Mouse (Mus musculus) retina, postnatal 7 days (tissue): ENCODE measurements at regions not wholly inside any gene's neighbourhood (a gene's known extent, or its start where the extent isn't known, plus 50 kb on each side); places are given as distances from the start of the nearest gene placed in this dataset.
A peak's percentile ranks its signal among the peaks of the same experiment; 100 is the strongest.

Experiments
- DNase-seq: peaks from one replicate; pipeline ENCODE4 v3.0.0-alpha.2; 2012; ENCODE audit warnings: low read depth, low spot score

DNA sequence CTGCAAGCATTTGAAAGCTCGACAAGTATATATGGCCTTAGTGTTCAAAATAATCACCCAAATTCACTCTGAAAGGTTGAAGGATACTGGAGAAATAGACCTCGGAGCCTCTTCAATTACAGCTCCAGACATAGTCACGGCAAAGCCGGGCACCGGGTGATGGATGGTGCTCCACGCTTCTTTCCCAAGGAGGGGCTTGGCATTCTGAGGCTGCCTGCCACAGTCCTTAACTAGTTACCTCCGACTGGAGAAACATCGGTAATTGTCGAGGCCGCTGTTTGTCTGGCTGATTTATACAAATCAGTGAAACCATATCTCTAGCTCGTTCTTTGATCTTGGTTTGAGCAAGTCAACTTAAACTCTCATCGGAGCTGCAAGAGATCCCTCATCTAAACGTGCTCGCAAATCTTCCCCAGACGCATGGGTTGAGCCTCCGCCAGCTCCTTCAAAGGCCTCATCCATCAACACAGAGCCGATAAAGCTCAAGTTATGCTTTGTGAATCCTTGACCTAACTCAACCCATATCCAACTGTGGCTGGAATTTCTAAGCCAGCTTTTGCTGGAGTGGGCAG is 145.4 kb upstream of the Stx16 start:
- no peak for DNase-seq

DNA sequence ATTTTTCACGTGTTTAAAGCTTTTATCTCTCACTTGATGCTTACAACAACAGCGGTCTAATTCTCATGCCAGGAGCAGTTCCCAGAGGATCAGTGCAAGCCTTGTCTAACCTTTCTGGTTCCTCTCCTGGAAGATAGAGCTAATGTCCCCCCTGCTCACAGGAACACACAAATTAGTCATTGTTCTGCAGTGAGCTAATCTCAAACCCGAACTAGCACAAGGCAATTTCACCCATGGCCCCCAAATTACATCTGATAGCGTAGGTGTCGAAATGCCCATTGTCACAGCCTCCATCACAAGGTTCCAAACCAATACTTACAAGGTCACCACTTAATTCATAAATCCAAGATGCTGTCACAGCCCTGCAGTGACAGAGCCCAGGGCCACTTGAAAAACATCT is 140.4 kb upstream of the Stx16 start:
- no peak for DNase-seq

DNA sequence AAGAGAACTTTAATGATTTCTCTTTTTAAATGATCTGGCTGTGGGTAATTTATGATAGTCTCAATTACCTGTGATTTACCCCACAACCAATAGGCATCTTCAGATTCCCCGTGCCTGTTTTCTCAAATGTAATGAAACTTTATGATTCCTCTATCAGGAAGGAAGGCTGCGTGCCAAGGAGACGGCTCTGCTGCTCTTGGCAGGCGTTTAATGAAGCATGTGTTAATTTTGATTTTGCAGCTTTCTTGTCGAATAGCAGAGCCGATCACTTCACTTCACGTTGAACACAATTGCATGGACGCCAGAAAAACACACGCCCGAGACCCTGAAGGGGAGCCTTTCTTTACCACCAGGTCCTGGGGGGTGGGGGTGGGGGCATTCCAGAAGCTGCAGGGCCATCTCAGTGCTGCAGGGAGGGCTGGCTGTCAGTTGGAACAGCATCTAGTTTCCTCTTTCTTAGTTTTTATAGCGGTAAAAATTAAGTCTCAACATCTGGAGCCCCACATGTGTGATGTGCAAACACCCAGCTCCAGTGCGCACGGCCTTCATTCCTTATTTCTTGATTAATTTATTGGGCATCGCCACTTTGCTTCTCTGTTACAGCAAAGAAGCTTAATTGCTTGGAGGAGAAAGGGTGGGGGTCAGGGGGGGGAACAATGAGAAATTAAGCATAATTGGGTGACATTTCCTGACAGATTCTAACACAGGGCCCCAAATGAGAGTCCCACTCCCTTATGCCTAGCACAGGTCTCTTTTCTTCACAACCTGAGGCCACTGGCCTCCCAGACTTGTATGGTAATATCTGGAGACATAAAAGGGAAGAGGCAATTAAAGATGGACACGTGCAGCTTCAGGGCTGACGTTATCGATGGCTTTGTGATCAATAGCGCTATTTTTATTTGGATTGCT is 138.3 kb upstream of the Stx16 start:
- DNase-seq: no peak

DNA sequence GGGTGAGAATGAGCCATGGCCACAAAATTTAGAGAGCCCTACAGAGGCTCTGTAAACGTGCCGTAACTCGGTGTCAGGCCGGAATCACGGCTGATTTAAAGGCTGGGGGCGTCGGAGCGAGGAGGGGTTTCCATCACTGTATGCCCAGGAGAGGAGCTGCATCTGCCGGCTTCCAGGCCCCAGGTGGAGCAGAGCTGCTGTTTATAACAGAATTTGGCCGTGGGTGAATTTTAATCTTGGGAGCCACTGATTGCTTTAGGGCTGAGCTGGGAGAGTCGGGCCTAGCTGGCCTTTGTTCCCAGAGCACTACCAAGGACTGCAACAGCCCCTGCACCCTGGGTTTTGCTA is 137.7 kb upstream of the Stx16 start:
- DNase-seq: no peak

GRCm38 (mm10) chr2:173945441-173945840 is 130.7 kb upstream of the Stx16 start:
- no peak for DNase-seq

GRCm38 (mm10) chr2:173948586-173948985 is 127.5 kb upstream of the Stx16 start:
- DNase-seq: no peak

DNA sequence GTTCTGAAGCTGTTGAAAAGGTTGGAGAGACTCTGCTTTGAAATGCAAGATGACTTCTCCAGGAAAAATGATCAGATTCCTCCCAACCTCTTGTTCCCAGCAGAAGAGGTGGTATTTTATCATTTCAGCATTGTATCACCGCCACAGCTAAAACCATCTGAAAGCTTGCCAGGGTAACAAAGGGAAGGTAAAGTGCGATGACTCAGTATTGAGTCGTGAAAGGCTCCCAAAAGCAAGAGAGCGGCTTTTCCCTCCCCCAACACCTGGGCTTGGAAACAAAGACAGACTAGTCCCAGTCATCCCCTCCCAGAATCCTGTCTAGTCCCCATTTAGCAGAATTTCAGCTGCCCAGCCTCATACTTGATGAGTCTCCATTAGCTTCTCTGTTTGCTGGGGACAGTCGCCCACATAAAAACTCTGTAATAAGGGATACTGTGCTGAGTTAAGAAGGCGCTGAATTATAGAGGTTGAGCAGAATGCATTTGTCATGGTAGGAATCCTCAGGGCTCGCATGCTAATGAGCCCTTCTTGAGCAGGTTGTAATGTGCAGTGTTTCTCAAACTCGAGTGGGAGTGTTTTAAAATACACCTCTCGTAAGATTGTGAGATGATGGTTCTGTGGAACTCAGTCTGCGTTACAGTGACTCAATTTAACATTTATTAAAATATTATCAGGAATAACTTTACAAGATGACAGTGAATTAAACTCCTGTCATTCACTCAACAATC is 125.8 kb upstream of the Stx16 start:
- DNase-seq: no peak

DNA sequence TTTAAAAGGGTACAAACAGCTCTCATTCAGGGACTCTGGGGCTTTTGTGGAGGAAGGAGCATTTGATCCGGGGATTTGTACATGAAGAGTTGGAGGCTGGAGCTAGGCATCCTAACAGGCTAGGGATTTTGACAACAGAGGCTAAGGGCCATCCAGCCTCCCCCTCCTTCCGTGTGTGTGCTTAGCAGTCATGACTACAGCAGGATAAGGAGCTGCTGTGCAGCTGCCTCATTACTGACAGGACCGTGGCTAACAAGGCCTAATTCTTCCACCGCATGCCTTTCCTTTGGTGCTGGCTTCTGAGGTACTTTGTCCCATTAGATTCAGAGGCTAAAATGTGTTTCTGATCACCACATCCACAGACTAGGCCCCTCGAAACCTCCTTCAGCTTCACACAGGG is 110.0 kb upstream of the Stx16 start:
- DNase-seq: peak; percentile 2

DNA sequence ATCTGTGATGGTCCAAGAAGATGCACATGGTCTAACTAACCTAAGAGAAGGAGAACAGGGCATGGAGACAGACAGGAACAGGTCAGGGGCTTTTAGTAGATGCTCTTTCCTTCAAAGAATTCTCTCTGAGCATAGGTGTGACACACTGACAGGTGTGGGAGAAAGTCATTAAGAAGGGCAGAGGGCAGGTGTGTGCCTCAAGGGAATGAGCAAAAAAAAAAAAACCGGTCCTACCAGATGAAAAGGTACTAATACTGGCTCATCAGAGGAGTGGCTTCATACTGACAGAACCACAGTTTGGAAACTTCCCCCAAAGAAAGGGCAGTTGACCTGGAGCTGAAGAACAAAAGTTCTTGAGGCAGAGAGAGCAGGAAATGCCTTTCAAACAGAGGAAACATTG is 105.3 kb upstream of the Stx16 start:
- no peak for DNase-seq

DNA sequence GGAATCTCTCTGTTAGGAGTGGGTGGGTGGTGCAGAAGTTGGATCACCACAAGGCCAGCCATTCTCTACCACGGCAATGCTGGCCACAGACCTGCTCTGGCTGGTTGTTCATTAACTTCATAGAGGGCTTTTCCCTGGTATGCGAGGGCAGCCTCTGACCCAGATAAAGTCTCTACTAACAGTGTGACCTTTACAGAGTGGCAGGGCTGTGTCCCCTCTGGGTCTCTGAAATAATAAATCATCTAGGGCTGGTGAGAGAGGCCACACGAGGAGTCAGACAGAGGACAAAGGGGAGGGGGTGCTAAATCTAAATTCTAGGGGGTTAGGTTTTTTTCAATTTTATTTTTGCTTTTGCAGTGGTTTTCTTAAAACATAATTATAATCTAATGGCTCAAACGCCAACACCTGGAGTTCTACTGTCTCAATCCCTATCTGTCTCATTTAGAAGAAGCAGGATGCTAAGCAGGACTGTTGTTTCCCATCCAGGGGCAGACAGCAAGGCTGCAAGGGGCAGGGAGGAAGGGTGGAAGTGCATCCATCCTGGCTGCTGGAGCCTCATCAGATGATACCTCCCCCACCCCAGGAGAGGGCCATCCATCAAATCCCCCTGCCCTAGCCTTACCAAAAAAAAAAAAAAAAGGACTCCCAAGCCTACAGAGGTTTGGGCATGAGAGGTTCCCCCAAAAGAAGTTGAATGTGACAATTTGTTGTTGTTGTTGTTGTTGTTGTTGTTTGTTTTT is 99.6 kb upstream of the Stx16 start:
- no peak for DNase-seq

DNA sequence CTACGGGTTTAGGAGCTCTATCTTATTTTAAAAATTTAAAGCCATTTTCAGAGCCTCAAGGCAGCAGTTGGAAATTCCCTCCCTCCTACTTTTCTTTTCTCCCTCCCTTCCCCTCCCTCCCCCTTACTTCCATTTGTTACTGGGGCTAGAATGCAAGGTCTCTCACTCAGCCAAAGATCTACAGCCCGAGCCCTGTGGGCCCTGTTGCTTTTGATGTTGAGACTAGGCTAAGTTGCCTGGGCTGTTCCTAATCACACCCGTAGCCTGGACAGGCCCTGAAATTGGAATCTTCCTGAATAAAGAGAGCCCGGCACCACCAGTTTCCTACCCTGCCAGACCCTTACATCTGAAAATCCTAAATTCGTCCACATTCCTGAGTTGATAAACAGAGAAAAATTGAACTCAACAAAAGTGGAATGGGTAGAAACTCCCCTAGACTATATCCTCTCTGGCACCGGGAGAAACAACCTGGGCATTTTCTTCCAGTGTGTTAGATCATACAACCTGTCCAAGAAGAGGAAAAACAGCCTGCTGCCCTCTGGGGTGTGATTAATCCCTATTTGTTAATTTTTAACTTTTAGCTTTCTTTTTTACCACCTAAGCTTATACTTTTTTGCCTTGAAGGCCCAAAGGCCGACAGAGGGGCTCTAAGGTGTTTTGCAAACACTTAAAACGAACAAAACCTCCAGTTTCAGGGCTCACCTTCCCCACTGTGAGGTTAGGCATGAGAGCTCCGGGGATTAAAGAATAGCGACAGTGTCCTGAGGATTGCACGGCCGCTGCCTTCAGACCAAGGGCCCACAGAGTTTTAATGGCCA is 98.7 kb upstream of the Stx16 start:
- DNase-seq: no peak

DNA sequence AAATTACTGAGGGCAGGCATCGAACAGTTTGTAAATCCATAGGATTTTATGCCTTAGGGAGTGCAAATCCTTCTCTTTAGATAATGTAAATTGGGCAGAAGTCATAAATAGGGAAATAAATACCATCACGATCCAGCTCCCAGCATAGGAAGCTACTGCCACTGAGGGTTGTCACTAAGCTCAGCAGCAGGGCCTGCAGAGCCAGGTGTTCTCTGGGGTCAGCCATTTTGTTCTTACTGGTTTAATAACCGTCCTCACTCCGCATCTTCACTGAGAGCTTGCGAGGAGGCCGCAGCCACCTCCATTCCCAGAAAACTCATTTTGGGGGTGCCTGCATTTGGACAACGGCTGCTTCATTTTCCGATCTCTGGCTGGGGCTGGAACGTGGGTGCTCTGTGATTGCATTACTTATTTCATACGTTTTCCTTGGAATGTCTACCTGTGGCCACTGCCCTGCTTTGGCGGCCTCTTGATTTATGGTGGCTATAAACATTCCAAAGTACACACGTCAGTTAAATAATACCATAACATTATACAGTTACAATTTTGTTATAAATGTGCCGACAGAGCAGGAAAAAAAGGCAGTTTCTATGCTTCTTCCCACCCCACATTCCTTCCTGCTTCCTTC is 97.9 kb upstream of the Stx16 start:
- no peak for DNase-seq

GRCm38 (mm10) chr2:173981036-173981435 is 95.1 kb upstream of the Stx16 start:
- no peak for DNase-seq

GRCm38 (mm10) chr2:173987516-173987915 is 88.6 kb upstream of the Stx16 start:
- no peak for DNase-seq

- no peak for DNase-seq
Measured at GRCm38 (mm10) chr2:173987921-173988320, 88.2 kb upstream of the Stx16 start.

- no peak for DNase-seq
Measured at GRCm38 (mm10) chr2:173988641-173989336, 87.3 kb upstream of the Stx16 start.

- DNase-seq: no peak
Measured at GRCm38 (mm10) chr2:173990664-173991063, 85.4 kb upstream of the Stx16 start.

DNA sequence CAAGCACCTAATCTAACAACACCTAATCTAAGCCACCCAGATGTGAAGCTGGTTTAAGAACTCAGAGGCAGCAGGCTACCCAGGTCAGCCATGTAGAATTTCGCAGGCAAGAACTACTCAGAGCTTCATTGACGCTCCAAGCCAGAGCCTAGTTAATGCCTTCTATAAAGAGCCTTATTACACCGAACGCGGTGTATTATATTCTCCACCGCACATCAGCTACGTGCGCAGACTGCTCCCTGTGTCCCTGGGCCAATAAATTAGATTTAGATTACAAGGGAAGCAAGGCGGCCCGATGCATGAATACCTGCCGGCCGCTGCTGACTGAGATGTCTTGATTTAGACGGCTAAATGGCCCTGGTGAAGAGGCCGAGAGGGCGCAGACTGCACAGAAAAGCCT is 84.7 kb upstream of the Stx16 start:
- DNase-seq: no peak

DNA sequence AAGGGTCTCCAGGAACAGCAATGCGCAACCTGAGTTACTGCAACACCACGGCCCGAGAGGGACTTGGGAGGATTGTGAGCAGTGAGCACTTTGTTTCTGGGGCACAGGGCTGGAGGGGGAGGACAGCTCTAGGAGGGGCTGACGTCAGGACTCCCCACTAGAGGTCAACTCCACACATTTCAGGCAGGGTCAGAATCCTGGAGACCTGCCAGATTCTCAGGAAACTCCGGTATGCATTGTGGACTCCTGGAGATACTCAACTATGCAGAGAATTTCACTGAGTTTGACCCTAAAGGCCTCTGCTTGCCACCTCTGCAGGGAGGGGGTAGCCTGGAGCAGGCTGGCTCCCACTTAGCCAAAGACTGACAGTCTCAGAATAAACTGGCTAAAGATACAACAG is 84.1 kb upstream of the Stx16 start:
- no peak for DNase-seq

GRCm38 (mm10) chr2:173993431-173993955 is 82.6 kb upstream of the Stx16 start:
- no peak for DNase-seq
